Mouse (Mus musculus): ENCODE results near the gene Nupl1.

DNA sequence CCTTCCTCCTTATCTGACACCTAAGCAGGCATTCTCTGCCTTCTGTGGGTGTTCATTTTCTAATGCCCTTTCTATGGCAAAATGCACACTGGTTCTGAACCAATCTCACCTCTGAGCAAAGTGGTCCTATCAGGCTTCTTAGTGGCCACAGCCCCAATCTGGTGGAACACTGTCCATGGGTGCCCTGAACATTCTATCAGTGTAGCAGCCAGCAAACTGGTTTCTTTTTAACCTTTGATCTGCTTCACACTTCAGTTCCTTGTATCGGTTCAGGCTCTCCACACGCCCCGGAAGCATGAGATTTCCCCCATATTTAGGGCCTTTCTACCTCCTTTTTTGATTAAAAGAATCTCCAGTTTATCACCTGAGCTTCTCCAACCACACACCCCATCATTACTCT is 36.2 kb downstream of the Nupl1 start:
- TF ChIP-seq GATA1 (IDR thresholded peaks at IDR 0.05; ENCODE audit: borderline replicate concordance, low read length) (no peak), FLI1 (IDR thresholded peaks at IDR 0.05; ENCODE audit: low read length) (no peak)

Measured in megakaryocyte, embryonic 14.5 days (primary cell).